Mouse (Mus musculus): ENCODE measurements around the gene Hook2. TPM values are rescaled to one million over a fixed set of nuclear protein-coding genes. Genes with fewer than 3 reads are reported as not detected.

The Hook2 gene
- polyA plus RNA-seq, 1 experiment from 2014 or later = 9.1 TPM

DNA sequence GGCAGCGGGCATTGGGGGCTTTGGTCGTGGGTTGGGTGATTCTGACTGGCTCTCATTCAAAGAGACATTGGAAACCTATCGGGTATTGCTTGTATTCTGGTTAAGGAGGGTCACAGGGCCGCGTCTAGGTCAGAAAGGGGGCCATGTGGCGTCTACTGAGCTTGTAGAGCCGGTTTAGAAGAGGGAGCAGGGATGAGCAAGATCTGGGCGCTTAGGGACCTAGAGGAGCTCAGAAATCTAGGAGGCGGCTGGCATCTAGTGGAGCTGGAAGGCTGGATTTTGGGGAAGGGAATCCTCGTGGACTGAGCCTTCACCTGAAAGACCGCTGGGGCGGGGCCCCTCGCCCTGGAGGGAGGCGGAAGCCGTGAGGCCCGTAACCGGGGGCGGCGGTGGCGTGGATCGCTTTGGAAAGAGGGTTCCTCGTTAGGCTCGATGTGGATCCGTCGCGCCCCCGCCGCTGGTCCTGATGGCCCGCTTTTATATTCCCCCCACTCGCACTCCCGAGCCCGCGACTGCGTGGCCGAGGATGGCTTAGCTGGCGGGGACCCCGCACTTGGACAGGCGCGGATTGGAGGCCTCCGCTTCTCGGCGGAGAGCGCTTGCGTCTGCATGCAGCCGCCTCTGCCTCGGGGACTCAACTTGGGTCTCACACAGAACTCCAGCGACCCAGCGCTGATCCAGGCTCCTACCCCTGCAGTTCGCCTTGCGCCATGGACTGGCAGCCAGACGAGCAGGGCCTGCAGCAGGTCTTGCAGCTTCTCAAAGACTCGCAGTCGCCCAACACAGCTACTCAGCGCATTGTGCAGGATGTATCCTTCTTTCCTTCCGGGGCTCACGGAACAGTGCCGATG is 47.5 kb downstream of the Hook2 start:
- H3K27me3 ChIP-seq (ENCODE audit: control insufficient read depth, insufficient read depth, low read length) = no peaks in the 10 kb centered on the region
- peaks cover 20% of the 10 kb centered on the region for H3K4me1 ChIP-seq (ENCODE audit: control insufficient read depth, insufficient read depth, low read length)
- H3K36me3 ChIP-seq (ENCODE audit: control insufficient read depth, insufficient read depth) = peaks cover 12% of the 10 kb centered on the region
- H3K4me2 ChIP-seq (ENCODE audit: low read depth, low read length) = peak overlapping the region; percentile 87
- under 1% methylated on average over 57 of the region's 57 CpGs for WGBS
- ATAC-seq (replicated peaks; ENCODE audit: extremely low read depth, insufficient read depth, low FRiP score) = no peak
- H3K9me3 ChIP-seq (replicated peaks; ENCODE audit: control insufficient read depth, low read length) = no peaks in the 10 kb centered on the region
- peak overlapping the region; percentile 95 for H3K4me3 ChIP-seq (ENCODE audit: low read length)
- H3K27ac ChIP-seq (ENCODE audit: low read length) = peak overlapping the region; percentile 98
- H3K9ac ChIP-seq (ENCODE audit: low read length) = peak overlapping the region; percentile 96

DNA sequence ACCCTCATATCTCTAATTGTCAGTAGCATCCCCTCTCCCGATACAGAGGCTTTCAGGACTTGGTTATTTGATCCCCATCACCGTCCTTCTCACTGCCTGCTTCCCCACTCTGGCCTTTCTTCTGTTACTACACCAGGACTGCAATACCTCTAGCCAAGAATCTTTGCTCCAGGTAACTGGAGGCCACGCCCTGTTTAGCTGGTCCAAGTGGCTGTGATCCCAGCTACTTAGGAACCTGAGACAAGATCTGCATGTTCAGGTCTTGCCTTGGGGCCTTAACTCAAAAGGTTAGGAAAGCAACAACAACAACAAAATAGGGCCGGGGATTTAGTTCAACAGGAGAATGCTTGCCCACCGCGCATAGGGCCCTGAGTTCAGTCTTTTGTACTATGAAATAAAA is 53.2 kb downstream of the Hook2 start:
- H3K4me3 ChIP-seq (ENCODE audit: low read length) = no peak overlapping the region
- H3K9ac ChIP-seq (ENCODE audit: low read length) = no peak overlapping the region
- peaks cover 4% of the 10 kb centered on the region for H3K4me1 ChIP-seq (ENCODE audit: control insufficient read depth, insufficient read depth, low read length)
- WGBS = 94% methylated on average over 6 of the region's 6 CpGs
- H3K36me3 ChIP-seq (ENCODE audit: control insufficient read depth, insufficient read depth) = peaks cover 55% of the 10 kb centered on the region
- H3K27ac ChIP-seq (ENCODE audit: low read length) = no peak overlapping the region
- ATAC-seq (replicated peaks; ENCODE audit: extremely low read depth, insufficient read depth, low FRiP score) = no peak
- H3K4me2 ChIP-seq (ENCODE audit: low read depth, low read length) = no peak overlapping the region
- H3K9me3 ChIP-seq (replicated peaks; ENCODE audit: control insufficient read depth, low read length) = no peaks in the 10 kb centered on the region
- H3K27me3 ChIP-seq (ENCODE audit: control insufficient read depth, insufficient read depth, low read length) = no peaks in the 10 kb centered on the region

Other genes starting within 250 kb of the Hook2 start
- gene Nfix, start 190.3 kb upstream of the Hook2 start, polyA plus RNA-seq (2015; fragmentation: Nextera tagmentation; extraction: Ambion mirVana) = 12.7 and 15.9 TPM in 2 replicates
- 6.6 and 6.8 TPM in 2 replicates for gene Dand5, start 167.8 kb upstream of the Hook2 start, polyA plus RNA-seq (2015; fragmentation: Nextera tagmentation; extraction: Ambion mirVana)
- 47.7 and 48.3 TPM in 2 replicates for gene Gadd45gip1, start 159.1 kb upstream of the Hook2 start, polyA plus RNA-seq (2015; fragmentation: Nextera tagmentation; extraction: Ambion mirVana)
- gene Rad23a, start 149.9 kb upstream of the Hook2 start, polyA plus RNA-seq (2015; fragmentation: Nextera tagmentation; extraction: Ambion mirVana) = 128 and 131 TPM in 2 replicates
- gene Calr, start 143.7 kb upstream of the Hook2 start, polyA plus RNA-seq (2015; fragmentation: Nextera tagmentation; extraction: Ambion mirVana) = 630 and 641 TPM in 2 replicates
- 63.2 and 64.4 TPM in 2 replicates for gene Farsa, start 133.6 kb upstream of the Hook2 start, polyA plus RNA-seq (2015; fragmentation: Nextera tagmentation; extraction: Ambion mirVana)
- 26.2 and 35.4 TPM in 2 replicates for gene Syce2, start 118.5 kb upstream of the Hook2 start, polyA plus RNA-seq (2015; fragmentation: Nextera tagmentation; extraction: Ambion mirVana)
- gene Gcdh, start 96.7 kb upstream of the Hook2 start, polyA plus RNA-seq (2015; fragmentation: Nextera tagmentation; extraction: Ambion mirVana) = 43.1 and 46.0 TPM in 2 replicates
- gene Klf1, start 88.7 kb upstream of the Hook2 start, polyA plus RNA-seq (2015; fragmentation: Nextera tagmentation; extraction: Ambion mirVana) = 1.3 and 1.4 TPM in 2 replicates
- 5.2 and 6.3 TPM in 2 replicates for gene Dnase2a, start 82.0 kb upstream of the Hook2 start, polyA plus RNA-seq (2015; fragmentation: Nextera tagmentation; extraction: Ambion mirVana)
- gene Mast1, start 53.2 kb upstream of the Hook2 start, polyA plus RNA-seq (2015; fragmentation: Nextera tagmentation; extraction: Ambion mirVana) = 0.09 and 0.14 TPM in 2 replicates
- gene Rtbdn, start 43.6 kb upstream of the Hook2 start, polyA plus RNA-seq (2015; fragmentation: Nextera tagmentation; extraction: Ambion mirVana) = 0.24 and 0.38 TPM in 2 replicates
- gene Gm49661, start 21.2 kb upstream of the Hook2 start, polyA plus RNA-seq (2015; fragmentation: Nextera tagmentation; extraction: Ambion mirVana) = not detected in 2 replicates
- gene Prdx2, start 21.0 kb upstream of the Hook2 start, polyA plus RNA-seq (2015; fragmentation: Nextera tagmentation; extraction: Ambion mirVana) = 591 and 662 TPM in 2 replicates
- gene Rnaseh2a, start 20.8 kb upstream of the Hook2 start, polyA plus RNA-seq (2015; fragmentation: Nextera tagmentation; extraction: Ambion mirVana) = 80.2 and 82.7 TPM in 2 replicates
- gene Junb, start 11.9 kb upstream of the Hook2 start, polyA plus RNA-seq (2015; fragmentation: Nextera tagmentation; extraction: Ambion mirVana) = 11.7 and 15.3 TPM in 2 replicates
- not detected in 2 replicates for gene Best2, start 23.9 kb downstream of the Hook2 start, polyA plus RNA-seq (2015; fragmentation: Nextera tagmentation; extraction: Ambion mirVana)
- gene Asna1, start 34.7 kb downstream of the Hook2 start, polyA plus RNA-seq (2015; fragmentation: Nextera tagmentation; extraction: Ambion mirVana) = 111 and 112 TPM in 2 replicates
- 61.9 and 76.5 TPM in 2 replicates for gene Trir, start 36.2 kb downstream of the Hook2 start, polyA plus RNA-seq (2015; fragmentation: Nextera tagmentation; extraction: Ambion mirVana)
- gene Tnpo2, start 46.3 kb downstream of the Hook2 start, polyA plus RNA-seq (2015; fragmentation: Nextera tagmentation; extraction: Ambion mirVana) = 18.8 and 21.5 TPM in 2 replicates
- gene Fbxw9, start 69.5 kb downstream of the Hook2 start, polyA plus RNA-seq (2015; fragmentation: Nextera tagmentation; extraction: Ambion mirVana) = 19.5 and 20.6 TPM in 2 replicates
- not detected in 2 replicates for gene Gm5741, start 77.4 kb downstream of the Hook2 start, polyA plus RNA-seq (2015; fragmentation: Nextera tagmentation; extraction: Ambion mirVana)
- 48.5 and 51.5 TPM in 2 replicates for gene Dhps, start 81.2 kb downstream of the Hook2 start, polyA plus RNA-seq (2015; fragmentation: Nextera tagmentation; extraction: Ambion mirVana)
- 115 TPM in 2 replicates for gene Wdr83os, start 90.1 kb downstream of the Hook2 start, polyA plus RNA-seq (2015; fragmentation: Nextera tagmentation; extraction: Ambion mirVana)
- 46.6 and 47.0 TPM in 2 replicates for gene Wdr83, start 90.7 kb downstream of the Hook2 start, polyA plus RNA-seq (2015; fragmentation: Nextera tagmentation; extraction: Ambion mirVana)
- 33.9 and 39.3 TPM in 2 replicates for gene Man2b1, start 92.7 kb downstream of the Hook2 start, polyA plus RNA-seq (2015; fragmentation: Nextera tagmentation; extraction: Ambion mirVana)
- gene Zfp791, start 132.5 kb downstream of the Hook2 start, polyA plus RNA-seq (2015; fragmentation: Nextera tagmentation; extraction: Ambion mirVana) = 1.1 and 1.5 TPM in 2 replicates
- gene Cks1brt, start 161.3 kb downstream of the Hook2 start, polyA plus RNA-seq (2015; fragmentation: Nextera tagmentation; extraction: Ambion mirVana) = not detected in 2 replicates
- gene Olfr371, start 235.4 kb downstream of the Hook2 start, polyA plus RNA-seq (2015; fragmentation: Nextera tagmentation; extraction: Ambion mirVana) = not detected in 2 replicates